Comparison of ENCODE assay signal across 18 mouse cellular contexts in genomic region chr6:13658016-13658415, GRCm38 (mm10).
"Had no signal": no experiment of that assay in that cellular context is flagged by ENCODE, and none has a peak within 500 bp of the region (broad histone marks: within the 10 kb centered on the region; RNA-seq: fewer than 3 reads in every experiment).

No protein-coding gene starts in this region.

- H3K9me3 ChIP-seq: liver, embryonic 15.5 days; lung, embryonic 15.5 days; megakaryocyte, embryonic 14.5 days; midbrain, embryonic 13.5 days; neural tube, embryonic 12.5 days had no signal

- ATAC-seq: liver, postnatal 0 days; lung, postnatal 0 days; midbrain, embryonic 13.5 days; midbrain, embryonic 16.5 days had no signal

- H3K4me3 ChIP-seq: liver, embryonic 15.5 days; lung, embryonic 15.5 days; megakaryocyte, embryonic 14.5 days; midbrain, embryonic 13.5 days; neural tube, embryonic 12.5 days had no signal

- H3K4me1 ChIP-seq: liver, embryonic 15.5 days; lung, embryonic 15.5 days; neural tube, embryonic 12.5 days had no signal

- H3K27ac ChIP-seq: liver, embryonic 15.5 days; lung, embryonic 15.5 days; macrophage; midbrain, embryonic 13.5 days; neural tube, embryonic 12.5 days had no signal

- DNase-seq: liver, postnatal 0 days; lung, adult 2 months; lung, postnatal 14 days; lung, postnatal 36 days; right cerebral cortex, postnatal 25 days; right cerebral cortex, postnatal 4 days; spleen, adult 18-20 months; thymus, adult 18-20 months; thymus, postnatal 14 days; thymus, postnatal 36 days had no signal

- H3K27me3 ChIP-seq: liver, embryonic 15.5 days; lung, embryonic 15.5 days; megakaryocyte, embryonic 14.5 days; midbrain, embryonic 13.5 days; neural tube, embryonic 12.5 days had no signal

- H3K9ac ChIP-seq: liver, embryonic 15.5 days; liver, postnatal 0 days; lung, embryonic 15.5 days; midbrain, embryonic 13.5 days; neural tube, embryonic 12.5 days had no signal

- H3K4me2 ChIP-seq: liver, embryonic 15.5 days; lung, embryonic 15.5 days; midbrain, embryonic 13.5 days; neural tube, embryonic 12.5 days had no signal
